Mouse (Mus musculus) thymus, postnatal 4 days (tissue): ENCODE results near the gene Prss42.

Experiments used
- DNase-seq: peaks from one replicate; pipeline ENCODE4 v3.0.0; 2021

The Prss42 gene

GRCm38 (mm10) chr9:110797866-110798265 is at the start of gene Prss42:
TSS of gene Prss42 (plus strand) at chr9:110798166.
- DNase-seq: no peak

- DNase-seq: no peak
Observed at GRCm38 (mm10) chr9:110748451-110748850, 49.5 kb upstream of the Prss42 start.

DNA sequence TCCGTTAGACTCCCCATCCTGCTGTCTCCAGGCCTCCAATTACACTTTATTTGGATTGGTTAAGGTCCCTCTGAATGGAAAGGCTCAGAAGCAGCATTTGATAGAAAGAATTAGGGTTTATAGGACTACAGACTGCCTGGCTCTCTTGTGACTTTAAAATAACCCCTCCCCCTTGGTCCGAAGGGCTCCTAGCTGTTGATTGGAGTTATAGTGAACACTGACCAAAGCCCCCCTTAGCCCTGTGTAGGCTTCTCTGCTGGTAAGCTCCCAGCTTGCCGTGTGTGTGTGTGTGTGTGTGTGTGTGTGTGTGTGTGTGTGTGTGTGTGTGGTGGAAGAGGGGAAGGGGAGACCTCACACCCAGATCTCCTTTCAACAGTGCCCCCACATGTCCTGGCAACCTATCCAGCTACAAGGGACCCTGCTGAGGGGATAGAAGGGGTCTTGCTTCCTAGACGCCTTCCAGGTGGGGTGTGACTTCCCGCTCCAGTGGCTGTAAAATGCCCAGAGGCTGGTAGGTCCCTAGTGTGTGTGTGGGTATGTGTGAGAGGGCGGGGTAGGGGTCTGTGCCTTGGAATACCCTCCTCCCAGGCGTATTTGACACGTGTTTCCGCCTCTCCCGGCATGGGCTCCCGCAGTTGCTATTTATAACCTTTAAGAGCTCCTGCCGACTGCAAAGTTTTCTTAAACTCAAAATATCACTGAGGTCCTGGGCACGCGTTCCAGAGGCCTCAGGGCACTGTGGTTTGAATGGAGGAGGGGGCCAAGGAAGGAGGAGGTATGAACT is 47.4 kb upstream of the Prss42 start:
- no peak for DNase-seq

DNA sequence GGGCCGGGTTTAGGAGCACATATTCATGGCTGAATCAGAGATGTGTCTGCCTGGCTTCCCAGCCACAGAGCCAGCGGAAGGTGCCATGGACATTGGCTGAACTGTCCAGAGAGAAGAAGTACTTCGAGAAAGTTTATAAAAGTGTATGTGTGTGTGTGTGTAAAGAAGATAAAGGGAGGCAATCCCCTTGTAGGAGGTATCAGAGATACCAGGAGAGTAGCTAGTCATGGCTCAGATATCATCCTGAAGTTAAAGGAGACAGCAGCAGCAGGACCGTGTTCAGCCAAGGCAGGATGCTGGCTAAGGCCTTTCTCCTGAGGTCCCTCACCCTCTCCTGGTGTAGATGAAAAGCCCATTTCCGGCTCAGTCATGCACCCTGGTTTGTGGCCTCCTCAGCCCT is 46.6 kb upstream of the Prss42 start:
- DNase-seq: no peak

GRCm38 (mm10) chr9:110752917-110753435 is 45.0 kb upstream of the Prss42 start:
- DNase-seq: no peak

DNA sequence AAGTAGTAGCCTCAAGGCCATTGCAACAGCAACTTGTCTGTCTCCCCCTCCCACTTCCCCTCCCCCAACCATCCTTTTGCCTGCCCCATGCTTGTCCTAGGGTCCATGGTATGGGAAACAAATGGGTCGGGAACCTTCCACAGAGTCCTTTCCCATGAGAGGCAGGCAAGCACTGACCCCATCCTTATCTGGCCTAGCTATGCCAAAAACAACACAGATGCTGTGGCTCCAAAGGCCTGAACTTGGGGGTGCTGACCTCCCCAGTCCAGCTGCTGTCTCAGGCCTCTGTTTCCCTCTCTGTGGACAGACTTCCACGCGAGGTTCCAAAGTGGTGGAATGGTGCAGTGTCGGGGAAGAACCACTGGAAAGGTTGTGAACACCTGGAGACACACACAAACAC is 44.2 kb upstream of the Prss42 start:
- DNase-seq: no peak

- DNase-seq: no peak
Observed at GRCm38 (mm10) chr9:110757816-110758215, 40.1 kb upstream of the Prss42 start.

DNA sequence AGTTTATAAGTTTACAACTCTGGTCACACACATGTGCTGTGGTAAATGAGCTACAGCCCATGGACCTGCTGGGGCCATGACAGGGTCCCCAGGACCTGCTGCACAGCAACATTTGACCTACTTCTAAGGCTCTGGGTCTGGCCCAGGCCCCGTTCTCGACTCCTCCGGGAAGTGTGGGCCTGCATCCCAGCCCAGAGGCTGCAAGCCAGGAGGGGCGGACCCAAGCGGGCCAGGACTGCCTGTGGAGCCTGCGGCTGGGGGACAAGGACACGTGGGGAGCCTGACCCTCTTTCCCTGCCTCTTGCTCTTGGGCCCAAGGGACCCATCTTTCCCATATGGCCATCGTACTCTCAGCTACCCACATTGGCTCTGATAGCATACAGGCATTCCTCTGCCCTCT is 39.4 kb upstream of the Prss42 start:
- DNase-seq: no peak

DNA sequence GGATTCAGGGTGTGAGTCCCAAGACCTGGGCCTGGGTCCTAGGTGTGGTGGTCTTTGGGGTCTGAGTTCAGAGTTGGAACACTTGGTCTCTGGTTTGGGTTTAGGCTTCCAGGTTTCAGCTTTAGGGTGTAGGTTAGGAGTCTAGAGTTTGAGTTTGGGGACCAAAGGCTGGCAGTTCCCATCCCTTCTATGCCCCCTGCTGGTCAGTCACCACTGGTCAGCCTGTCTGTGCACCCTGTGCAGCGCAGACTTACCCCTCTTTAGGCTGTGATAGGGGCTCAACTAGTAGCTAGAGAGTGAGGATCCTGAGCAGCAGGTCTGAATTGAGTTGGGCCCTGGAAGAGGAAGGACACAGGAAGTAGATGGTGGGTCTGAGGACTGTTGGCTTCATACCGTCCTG is 38.7 kb upstream of the Prss42 start:
- DNase-seq: peak; percentile 70

DNA sequence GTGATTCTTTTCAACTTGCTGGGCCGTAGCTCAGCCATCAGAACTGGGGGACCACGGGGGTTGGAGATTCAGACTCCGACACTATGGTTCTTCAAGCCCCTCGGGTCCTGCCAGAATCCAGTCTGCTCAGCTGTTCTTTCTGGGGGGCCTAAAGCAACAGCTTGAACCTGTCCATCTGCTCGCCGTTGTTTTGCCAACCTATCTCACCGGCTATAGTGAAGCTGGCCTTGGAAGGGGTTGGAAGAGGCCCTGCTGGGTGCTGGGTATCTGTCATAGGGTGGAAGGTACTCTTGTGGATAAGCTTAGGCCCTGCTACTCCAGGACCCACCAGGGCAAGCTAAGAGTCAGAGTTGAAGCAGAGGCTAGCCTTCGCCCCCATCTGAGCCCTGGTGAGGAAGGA is 37.1 kb upstream of the Prss42 start:
- DNase-seq: no peak

- DNase-seq: no peak
Observed at GRCm38 (mm10) chr9:110762763-110763162, 35.2 kb upstream of the Prss42 start.

- no peak for DNase-seq
Observed at GRCm38 (mm10) chr9:110763405-110763804, 34.6 kb upstream of the Prss42 start.

GRCm38 (mm10) chr9:110772336-110772735 is 25.6 kb upstream of the Prss42 start:
- no peak for DNase-seq

GRCm38 (mm10) chr9:110774403-110775268 is 23.3 kb upstream of the Prss42 start:
- no peak for DNase-seq

GRCm38 (mm10) chr9:110775269-110776022 is 22.5 kb upstream of the Prss42 start:
- DNase-seq: no peak

DNA sequence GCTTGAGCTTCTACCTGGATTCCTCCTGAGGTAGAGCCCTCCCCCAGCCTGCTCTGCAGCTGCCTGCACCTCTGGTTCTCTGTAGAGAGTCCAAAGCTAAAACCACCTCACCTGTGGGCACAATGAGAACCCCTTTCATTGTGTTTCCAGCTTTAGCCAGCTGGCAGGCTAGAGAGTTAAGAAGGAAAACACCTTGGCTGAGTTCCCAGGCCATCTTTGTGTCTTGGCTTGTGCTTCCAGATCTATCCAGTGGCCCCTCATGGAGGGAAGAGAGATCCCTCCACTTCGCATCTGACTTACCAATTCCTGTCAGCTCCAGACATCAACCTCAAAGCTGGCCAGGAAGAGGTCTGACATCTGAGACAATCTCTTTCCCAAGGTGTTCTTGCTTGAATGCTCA is 19.9 kb upstream of the Prss42 start:
- no peak for DNase-seq

DNA sequence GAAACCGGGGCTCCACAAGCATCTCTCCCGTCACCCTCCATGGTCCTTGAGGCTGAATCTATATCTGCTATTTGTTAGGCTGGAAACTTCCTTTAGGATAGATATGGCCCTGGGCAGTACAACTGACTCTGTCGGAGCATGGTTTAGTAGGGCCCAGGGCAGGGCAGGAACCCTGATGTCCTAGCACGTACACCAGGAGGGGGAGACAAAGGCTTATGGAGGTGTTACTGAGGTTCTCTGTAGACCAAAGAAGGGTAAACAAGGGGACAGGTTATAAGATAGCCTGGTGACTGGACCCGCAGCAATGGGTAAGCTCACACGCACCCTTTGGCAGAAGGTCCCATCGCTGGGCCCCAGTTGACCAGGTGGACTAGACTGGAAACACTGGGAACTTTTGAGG is 19.4 kb upstream of the Prss42 start:
- no peak for DNase-seq

GRCm38 (mm10) chr9:110779242-110779913 is 18.6 kb upstream of the Prss42 start:
- DNase-seq: peak; percentile 29

DNA sequence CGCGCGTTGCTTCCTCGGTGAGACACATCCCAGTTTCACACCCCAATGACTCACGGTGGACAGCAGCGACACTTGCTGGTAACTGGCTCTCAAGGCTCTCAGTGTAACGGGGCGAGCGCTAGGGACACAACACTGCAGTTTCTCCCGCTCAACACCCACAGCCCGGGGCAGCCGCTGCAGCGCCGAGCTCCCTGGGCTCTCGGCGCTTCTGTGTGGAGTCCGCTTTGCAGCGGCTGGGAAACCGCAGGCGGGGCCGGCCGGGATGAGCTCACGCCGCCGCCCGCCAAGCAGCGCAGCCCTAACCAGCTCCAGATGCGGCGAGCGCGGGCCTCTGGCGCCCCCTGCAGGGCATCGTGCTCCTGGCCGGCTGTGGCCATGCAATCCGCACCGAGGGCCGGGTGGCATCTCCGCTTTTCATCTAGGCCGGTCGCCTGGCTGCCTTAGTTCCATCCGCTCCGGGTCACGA is 16.7 kb upstream of the Prss42 start:
- DNase-seq: peak; percentile 97

GRCm38 (mm10) chr9:110781731-110782130 is 16.2 kb upstream of the Prss42 start:
- no peak for DNase-seq

DNA sequence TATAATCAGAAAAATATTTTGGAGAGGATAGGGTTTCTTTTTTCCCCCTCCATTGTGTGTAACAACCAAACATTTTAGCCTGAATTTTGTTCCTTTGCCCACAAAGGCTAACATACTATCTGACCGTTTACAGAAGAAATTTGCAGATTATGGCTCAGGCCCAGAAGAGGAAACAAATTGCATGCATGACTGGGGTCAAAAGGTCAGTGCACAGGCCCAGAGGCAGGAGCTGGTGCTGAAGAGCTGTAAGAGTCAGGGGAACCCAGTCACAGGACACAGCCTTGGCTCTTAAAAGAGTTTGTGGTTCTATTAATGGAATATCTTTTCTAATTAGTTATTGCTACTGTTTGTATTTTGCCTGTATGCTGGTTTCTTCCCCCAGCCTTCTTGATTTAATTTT is 14.4 kb upstream of the Prss42 start:
- no peak for DNase-seq

GRCm38 (mm10) chr9:110788169-110788568 is 9.8 kb upstream of the Prss42 start:
- DNase-seq: no peak
